Mouse (Mus musculus) stomach, embryonic 14.5 days (tissue): ENCODE data around the gene Slc27a3. TPM values are rescaled to one million over a fixed set of nuclear protein-coding genes. Genes with fewer than 3 reads are reported as not detected.

ENCODE experiments used
- ATAC-seq: fragments of 200-750 bp; cut with Nextera tagmentation; 2 replicates; pipeline ENCODE4 v1.8.0; 2017; ENCODE audit warnings: low read depth, moderate TSS enrichment; ENCODE audit not compliant: insufficient number of reproducible peaks, insufficient read depth, low FRiP score
- H3K27ac ChIP-seq: fragments of 300-500 bp; sonication (generic); 2 replicates; pipeline ENCODE4 v1.5.1; 2014; ENCODE audit warnings: mild to moderate bottlenecking, low read length, moderate library complexity, mixed read lengths
- H3K27me3 ChIP-seq: fragments of 300-500 bp; sonication (generic); 2 replicates; pipeline ENCODE4 v1.6.1; 2014; ENCODE audit warnings: low read length, control low read depth, mixed read lengths; ENCODE audit not compliant: control insufficient read depth, insufficient read depth
- H3K36me3 ChIP-seq: fragments of 300-500 bp; sonication (generic); 2 replicates; pipeline ENCODE4 v1.6.1; 2014; ENCODE audit warnings: mild to moderate bottlenecking, control low read depth, low read length, moderate library complexity, mixed read lengths; ENCODE audit not compliant: control insufficient read depth, insufficient read depth
- H3K4me1 ChIP-seq: fragments of 300-500 bp; sonication (generic); 2 replicates; pipeline ENCODE4 v1.6.1; 2014; ENCODE audit warnings: low read length, control low read depth, mixed read lengths; ENCODE audit not compliant: control insufficient read depth, insufficient read depth
- H3K4me2 ChIP-seq: fragments of 300-500 bp; sonication (generic); replicated peaks from 2 replicates; pipeline ENCODE4 v1.6.1; 2014; ENCODE audit warnings: low read depth, low read length, control low read depth
- H3K4me3 ChIP-seq: fragments of 300-500 bp; sonication (generic); 2 replicates; pipeline ENCODE4 v1.5.1; 2014; ENCODE audit warnings: low read depth, low read length, control low read depth
- H3K9ac ChIP-seq: fragments of 300-500 bp; sonication (generic); replicated peaks from 2 replicates; pipeline ENCODE4 v1.6.1; 2014; ENCODE audit warnings: low read depth, mild to moderate bottlenecking, control low read depth, low read length, moderate library complexity, mixed read lengths
- H3K9me3 ChIP-seq: fragments of 300-500 bp; sonication (generic); 2 replicates; pipeline ENCODE4 v1.6.1; 2016; ENCODE audit warnings: low read depth, low read length, control low read depth; ENCODE audit not compliant: control insufficient read depth
- WGBS: fragments of 180-500 bp; shearing (Covaris S2); extraction: QIAGEN DNeasy Blood & Tissue Kit; methylation state at CpG from one replicate; pipeline ENCODE4 v1.1.7; 2014; 5-methylcytosine and 5-hydroxymethylcytosine counted together
- polyA plus RNA-seq: library from polyadenylated mRNA; unstranded; fragments of >200 nt; fragmentation: Nextera tagmentation; extraction: Ambion mirVana; gene quantifications from 2 replicates; pipeline ENCODE4 v1.2.1, GENCODE M21; 2014

Slc27a3 gene
- polyA plus RNA-seq = 11.7 and 13.0 TPM in 2 replicates

DNA sequence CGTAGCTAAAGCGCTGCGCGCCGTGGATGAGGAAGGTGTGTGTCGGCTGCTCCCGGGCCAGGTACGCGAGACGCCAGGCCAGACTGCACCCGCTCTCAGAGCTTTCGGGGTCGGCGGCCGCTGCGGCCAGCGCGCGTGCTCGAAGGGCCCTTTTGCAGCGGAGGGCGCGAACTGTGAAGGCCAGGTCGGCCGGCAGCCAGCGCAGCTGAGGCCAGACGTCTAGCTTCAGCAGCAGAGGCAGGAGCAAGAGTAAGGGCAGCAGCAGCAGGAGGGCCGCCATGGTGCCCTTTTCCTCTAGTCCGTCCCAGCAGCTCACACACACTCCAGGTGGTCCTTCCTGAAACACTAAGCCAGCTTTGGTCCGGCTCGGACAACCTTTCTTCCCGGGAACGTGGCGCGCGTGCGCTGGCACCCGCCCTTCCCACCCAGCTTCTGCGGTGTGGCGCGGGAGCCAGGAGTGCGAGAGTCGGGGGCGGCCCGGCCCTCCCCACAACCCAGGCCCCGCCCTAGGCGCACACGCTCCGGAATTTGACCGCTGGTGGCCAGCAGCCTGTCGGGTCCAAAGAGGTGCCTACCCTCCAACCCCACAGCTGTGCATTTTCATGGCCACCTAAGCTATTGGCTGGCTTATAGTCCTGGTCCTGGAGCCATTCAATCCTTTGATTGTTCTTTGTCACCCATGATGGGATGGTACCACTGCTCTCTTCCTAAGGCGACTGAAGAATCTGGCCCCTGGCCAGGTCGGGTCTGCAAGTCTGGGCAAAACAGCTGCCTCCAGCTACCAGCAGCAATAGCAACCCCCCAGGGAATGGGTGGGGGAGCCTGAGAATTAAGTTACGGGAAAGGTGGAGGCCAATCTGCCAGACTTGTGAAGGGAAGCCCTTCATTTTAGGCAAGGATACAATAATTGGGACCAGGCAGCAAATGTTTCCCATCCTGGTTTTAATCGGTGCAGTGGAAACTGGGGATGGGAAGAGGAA is at the start of gene Slc27a3:
Gene Slc27a3, minus strand, starts transcription at position 428 of the 980 bp plus-strand sequence.
- H3K4me1 ChIP-seq = peaks cover 20% of the 10 kb centered on the region; the same call in 1 of the 2 replicates
- H3K27ac ChIP-seq = peak within 1 kb of the TSS; percentile 78
- H3K36me3 ChIP-seq = peaks cover 33% of the 10 kb centered on the region
- H3K4me3 ChIP-seq = peak within 1 kb of the TSS; percentile 75
- no peaks in the 10 kb centered on the region for H3K27me3 ChIP-seq
- WGBS = under 1% methylated on average over 54 of the region's 55 CpGs
- ATAC-seq = peak; percentile 68
- H3K4me2 ChIP-seq = peak within 1 kb of the TSS; percentile 98
- no peaks in the 10 kb centered on the region for H3K9me3 ChIP-seq
- peak within 1 kb of the TSS; percentile 72 for H3K9ac ChIP-seq

- H3K27ac ChIP-seq = no peak overlapping the region
- no peak overlapping the region for H3K9ac ChIP-seq
- H3K4me2 ChIP-seq = no peak overlapping the region
- no peak overlapping the region for H3K4me3 ChIP-seq
- no peaks in the 10 kb centered on the region for H3K9me3 ChIP-seq
- H3K4me1 ChIP-seq = peaks cover 8% of the 10 kb centered on the region; the same call in 1 of the 2 replicates
- no peak for ATAC-seq
- no peaks in the 10 kb centered on the region for H3K36me3 ChIP-seq
- WGBS = 63% methylated on average over 4 of the region's 4 CpGs
- no peaks in the 10 kb centered on the region for H3K27me3 ChIP-seq
Measured at GRCm38 (mm10) chr3:90437131-90437530, 47.4 kb upstream of the Slc27a3 start.

GRCm38 (mm10) chr3:90434073-90434730 is 44.5 kb upstream of the Slc27a3 start:
- WGBS = 52% methylated on average over 11 of the region's 11 CpGs
- H3K4me2 ChIP-seq = peak overlapping the region; percentile 69
- H3K4me1 ChIP-seq = peaks cover 22% of the 10 kb centered on the region
- H3K9ac ChIP-seq = peak overlapping the region; percentile 25; the same call in 1 of the 2 replicates
- no peak for ATAC-seq
- H3K4me3 ChIP-seq = peak overlapping the region; percentile 56
- no peaks in the 10 kb centered on the region for H3K27me3 ChIP-seq
- H3K27ac ChIP-seq = peak overlapping the region; percentile 98
- H3K9me3 ChIP-seq = no peaks in the 10 kb centered on the region
- no peaks in the 10 kb centered on the region for H3K36me3 ChIP-seq

- peak within 1 kb of the TSS; percentile 82 for H3K4me2 ChIP-seq
- no peaks in the 10 kb centered on the region for H3K27me3 ChIP-seq
- H3K27ac ChIP-seq = peak within 1 kb of the TSS; percentile 98
- H3K4me1 ChIP-seq = peaks cover 26% of the 10 kb centered on the region
- no peaks in the 10 kb centered on the region for H3K9me3 ChIP-seq
- no peaks in the 10 kb centered on the region for H3K36me3 ChIP-seq
- WGBS = under 1% methylated on average over 52 of the region's 52 CpGs
- peak; percentile 100 for ATAC-seq
- H3K9ac ChIP-seq = peak within 1 kb of the TSS; percentile 79
- H3K4me3 ChIP-seq = peak within 1 kb of the TSS; percentile 56
Measured at GRCm38 (mm10) chr3:90433381-90434020, 43.8 kb upstream of the Slc27a3 start, which contains the start of gene Ints3. Gene Ints3 (minus strand): TSS chr3:90433622.

DNA sequence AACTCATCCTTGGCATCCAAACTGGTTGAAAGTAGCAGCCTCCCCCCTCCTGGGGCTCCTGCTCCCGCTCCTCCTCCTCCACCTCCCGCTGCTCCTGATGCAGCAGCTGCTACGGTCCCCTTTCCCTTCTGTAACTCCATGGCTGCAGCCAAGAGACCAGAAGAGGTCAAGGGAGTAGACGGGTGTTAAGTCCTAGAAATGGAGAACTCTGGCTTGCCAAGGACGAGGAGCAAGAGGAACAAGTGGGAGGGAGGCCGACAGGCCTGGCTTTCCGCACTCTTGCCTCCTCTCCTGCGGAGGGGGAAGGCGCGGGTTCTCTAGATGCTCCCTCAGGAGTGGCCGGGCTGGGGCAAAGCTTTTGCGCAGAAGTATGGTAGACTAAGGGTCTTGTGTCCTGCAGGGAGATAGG is 43.1 kb upstream of the Slc27a3 start:
- H3K4me2 ChIP-seq = peak overlapping the region; percentile 82
- WGBS = 2% methylated on average over 12 of the region's 12 CpGs
- H3K9me3 ChIP-seq = no peaks in the 10 kb centered on the region
- no peaks in the 10 kb centered on the region for H3K27me3 ChIP-seq
- H3K36me3 ChIP-seq = no peaks in the 10 kb centered on the region
- peak overlapping the region; percentile 56 for H3K4me3 ChIP-seq
- peak overlapping the region; percentile 98 for H3K27ac ChIP-seq
- peak overlapping the region; percentile 79 for H3K9ac ChIP-seq
- ATAC-seq = no peak
- H3K4me1 ChIP-seq = peaks cover 28% of the 10 kb centered on the region

DNA sequence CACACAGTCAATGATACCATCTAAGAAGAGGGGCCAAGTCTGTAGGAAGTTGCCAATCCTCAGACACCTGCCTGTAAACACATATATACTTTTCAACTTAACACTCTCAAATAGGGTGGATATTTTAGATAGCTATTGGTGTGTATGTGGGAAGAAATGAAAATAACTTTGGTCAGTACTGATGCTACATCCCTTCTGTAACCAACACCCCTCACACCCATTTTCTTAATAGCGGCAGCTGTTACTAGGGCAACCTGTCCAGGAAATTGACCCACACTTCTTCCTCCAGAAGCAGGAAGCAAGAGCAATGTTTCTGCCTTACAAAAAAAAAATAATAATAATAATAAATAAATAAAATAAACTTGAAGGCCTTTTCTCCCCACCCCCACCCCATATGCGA is 42.6 kb upstream of the Slc27a3 start:
- 8% methylated on average over 2 of the region's 2 CpGs for WGBS
- no peak overlapping the region for H3K27ac ChIP-seq
- no peaks in the 10 kb centered on the region for H3K9me3 ChIP-seq
- H3K4me2 ChIP-seq = peak overlapping the region; percentile 82
- no peaks in the 10 kb centered on the region for H3K36me3 ChIP-seq
- peak overlapping the region; percentile 79; the same call in 1 of the 2 replicates for H3K9ac ChIP-seq
- H3K4me1 ChIP-seq = peaks cover 28% of the 10 kb centered on the region
- H3K4me3 ChIP-seq = peak overlapping the region; percentile 56
- ATAC-seq = no peak
- H3K27me3 ChIP-seq = no peaks in the 10 kb centered on the region

- H3K4me1 ChIP-seq = peaks cover 28% of the 10 kb centered on the region
- H3K4me3 ChIP-seq = no peak overlapping the region
- H3K36me3 ChIP-seq = no peaks in the 10 kb centered on the region
- no peak overlapping the region for H3K9ac ChIP-seq
- no peak overlapping the region for H3K4me2 ChIP-seq
- 89% methylated on average over 3 of the region's 3 CpGs for WGBS
- H3K27ac ChIP-seq = no peak overlapping the region
- H3K27me3 ChIP-seq = no peaks in the 10 kb centered on the region
- H3K9me3 ChIP-seq = no peaks in the 10 kb centered on the region
- ATAC-seq = no peak
Measured at GRCm38 (mm10) chr3:90429576-90429975, 39.8 kb upstream of the Slc27a3 start.

- H3K27me3 ChIP-seq = no peaks in the 10 kb centered on the region
- H3K4me2 ChIP-seq = no peak overlapping the region
- 65% methylated on average over 6 of the region's 6 CpGs for WGBS
- H3K36me3 ChIP-seq = peaks cover 7% of the 10 kb centered on the region
- no peaks in the 10 kb centered on the region for H3K9me3 ChIP-seq
- H3K9ac ChIP-seq = no peak overlapping the region
- peaks cover 23% of the 10 kb centered on the region for H3K4me1 ChIP-seq
- ATAC-seq = no peak
- H3K4me3 ChIP-seq = no peak overlapping the region
- H3K27ac ChIP-seq = no peak overlapping the region; the same call in 1 of the 2 replicates
Measured at GRCm38 (mm10) chr3:90428186-90428585, 38.4 kb upstream of the Slc27a3 start.
